Mouse (Mus musculus) CH12.LX (cell line): ENCODE measurements around the gene Cep250. TPM values are rescaled to one million over a fixed set of nuclear protein-coding genes. Genes with fewer than 3 reads are reported as not detected.

Source experiments
- DNase-seq: peaks from one replicate; pipeline ENCODE4 v3.0.0-alpha.2; 2013; ENCODE audit errors: extremely low read depth
- H3K27ac ChIP-seq: 2 replicates; pipeline ENCODE4 v1.5.1; 2012; ENCODE audit warnings: low read depth, mild to moderate bottlenecking, control low read depth, moderate library complexity; ENCODE audit not compliant: insufficient read depth
- H3K27me3 ChIP-seq: replicated peaks from 2 replicates; pipeline ENCODE3; 2012; ENCODE audit warnings: inconsistent platforms
- H3K36me3 ChIP-seq, 2 experiments: replicated peaks in 1 of 2; 2 replicates each; pipeline versions ENCODE3 to v1.6.1; 2012; ENCODE audit warnings: inconsistent platforms in 1 of 2, low read length in 1 of 2, mild to moderate bottlenecking in 1 of 2, mixed read lengths in 1 of 2, moderate library complexity in 1 of 2; ENCODE audit not compliant: control insufficient read depth in 1 of 2, insufficient read depth in 1 of 2
- H3K4me1 ChIP-seq, 2 experiments: 2 replicates each; pipeline ENCODE4 v1.6.1; 2012; ENCODE audit warnings: inconsistent platforms in 1 of 2, moderate library complexity in 1 of 2; ENCODE audit not compliant: insufficient read depth in 2 of 2, control insufficient read depth in 1 of 2
- H3K4me2 ChIP-seq: 2 replicates; pipeline ENCODE4 v1.6.1; 2012; ENCODE audit warnings: low read depth, mild to moderate bottlenecking, control low read depth; ENCODE audit not compliant: poor library complexity, insufficient read depth, severe bottlenecking
- H3K4me3 ChIP-seq, 3 experiments: fragments of 150-350 bp in 1 of 3; sonication (generic) in 1 of 3; replicated peaks in 1 of 3; 2 replicates each; pipeline versions ENCODE3 to v1.5.1; 2011 to 2012; ENCODE audit warnings: low read depth in 2 of 3, low read length in 2 of 3, mild to moderate bottlenecking in 2 of 3, moderate library complexity in 2 of 3, control low read depth in 1 of 3, improper control_type of control experiment in 1 of 3, inconsistent platforms in 1 of 3, mixed read lengths in 1 of 3; ENCODE audit not compliant: poor library complexity in 1 of 3
- H3K79me2 ChIP-seq: replicated peaks from 2 replicates; pipeline ENCODE4 v1.6.1; 2012; ENCODE audit warnings: mild to moderate bottlenecking, moderate library complexity; ENCODE audit not compliant: control insufficient read depth, poor library complexity, insufficient read depth, severe bottlenecking; ENCODE audit errors: extremely low read depth
- H3K9ac ChIP-seq: 2 replicates; pipeline ENCODE4 v1.6.1; 2012; ENCODE audit warnings: low read depth, mild to moderate bottlenecking, control low read depth, moderate library complexity; ENCODE audit not compliant: insufficient read depth
- H3K9me3 ChIP-seq: replicated peaks from 2 replicates; pipeline ENCODE3; 2012; ENCODE audit warnings: low read length, inconsistent platforms, mixed read lengths
- SIN3A ChIP-seq: IDR thresholded peaks from 2 replicates; pipeline ENCODE4 v1.6.1; 2012; ENCODE audit warnings: low read length, improper control_type of control experiment, inconsistent platforms
- ZKSCAN1 ChIP-seq: IDR thresholded peaks from 2 replicates; pipeline ENCODE4 v1.6.1; 2012; ENCODE audit warnings: low read depth, inconsistent platforms, low read length, improper control_type of control experiment, borderline replicate concordance
- dilution Hi-C: fragments of 300-500 bp; cut with MboI; formaldehyde crosslinking; loops from 2 replicates; pipeline ENCODE4 v1.14.3; 2020; ENCODE audit warnings: low sequenced_read_pairs; ENCODE audit not compliant: extremely low pct_unique_long_range_greater_than_20kb, extremely low pct_ligation_motif_present
- in situ Hi-C: fragments of 300-500 bp; cut with MboI; formaldehyde crosslinking; loops from 3 replicates; pipeline ENCODE4 v1.14.3; 2019; ENCODE audit warnings: low sequenced_read_pairs, low pct_ligation_motif_present, low pct_unique_long_range_greater_than_20kb, mixed read lengths
- polyA plus RNA-seq: library from polyadenylated mRNA; unstranded; fragments of >175 nt; gene quantifications from 2 replicates; pipeline ENCODE4 v1.2.1, GENCODE M21; 2012; ENCODE audit warnings: low read depth; ENCODE audit not compliant: insufficient read length
- total RNA-seq, 2 experiments: library from RNA; depleted of rRNA; stranded (reverse); fragments of 300-350 nt in 1 of 2; fragments of >200 nt in 1 of 2; gene quantifications; 2 replicates each; pipeline ENCODE4 v1.2.3; 2012 to 2014

Gene Cep250
- total and polyA plus RNA-seq, 3 experiments = 13.5 to 29.1 (median 25.8) TPM

- peaks cover 93% of the 10 kb centered on the region for H3K27me3 ChIP-seq
- dilution Hi-C loops (no loop called here), in situ Hi-C loops (no loop called here)
- no peak for TF ChIP-seq ZKSCAN1
- TF ChIP-seq SIN3A = no peak
- no peaks in the 10 kb centered on the region for H3K79me2 ChIP-seq
- H3K27ac ChIP-seq = no peak overlapping the region
- no peaks in the 10 kb centered on the region for H3K9me3 ChIP-seq
- peaks cover 10 to 14% of the 10 kb centered on the region in 2 experiments for H3K4me1 ChIP-seq
- H3K9ac ChIP-seq = no peak overlapping the region
- peak overlapping the region; percentile 84 for H3K4me2 ChIP-seq
- H3K36me3 ChIP-seq = no peaks in the 10 kb centered on the region
- DNase-seq = peak; percentile 46
- H3K4me3 ChIP-seq = no peak overlapping the region
Observed at GRCm38 (mm10) chr2:156047929-156048328, 91.7 kb downstream of the Cep250 start.

Other genes starting within 250 kb of the Cep250 start
Only the 20 nearest of the 21 such genes appear.
- 69.3 and 71.8 TPM in 2 replicates for gene Edem2, start 227.0 kb upstream of the Cep250 start, total RNA-seq (2012; rRNA removed)
- gene Edem2, start 227.0 kb upstream of the Cep250 start, total RNA-seq (2014; rRNA removed) = 48.7 and 53.1 TPM in 2 replicates
- 38.5 and 42.5 TPM in 2 replicates for gene Edem2, start 227.0 kb upstream of the Cep250 start, polyA plus RNA-seq
- not detected in 2 replicates for gene Gm17581, start 220.6 kb upstream of the Cep250 start, total RNA-seq (2012; rRNA removed)
- not detected in 2 replicates for gene Gm17581, start 220.6 kb upstream of the Cep250 start, total RNA-seq (2014; rRNA removed)
- gene Gm17581, start 220.6 kb upstream of the Cep250 start, polyA plus RNA-seq = not detected in 2 replicates
- 1.4 and 2.8 TPM in 2 replicates for gene Procr, start 205.3 kb upstream of the Cep250 start, total RNA-seq (2012; rRNA removed)
- not detected in 2 replicates for gene Procr, start 205.3 kb upstream of the Cep250 start, total RNA-seq (2014; rRNA removed)
- gene Procr, start 205.3 kb upstream of the Cep250 start, polyA plus RNA-seq = 0.14 and 0.20 TPM in 2 replicates
- 0.38 and 0.42 TPM in 2 replicates for gene Mmp24, start 181.1 kb upstream of the Cep250 start, total RNA-seq (2012; rRNA removed)
- not detected in 2 replicates for gene Mmp24, start 181.1 kb upstream of the Cep250 start, total RNA-seq (2014; rRNA removed)
- gene Mmp24, start 181.1 kb upstream of the Cep250 start, polyA plus RNA-seq = 0.07 TPM in 1 of 2 replicates, not detected in the other
- 12.4 and 12.7 TPM in 2 replicates for gene BC029722, start 137.0 kb upstream of the Cep250 start, total RNA-seq (2012; rRNA removed)
- gene BC029722, start 137.0 kb upstream of the Cep250 start, total RNA-seq (2014; rRNA removed) = 22.7 and 23.8 TPM in 2 replicates
- 31.8 and 33.8 TPM in 2 replicates for gene BC029722, start 137.0 kb upstream of the Cep250 start, polyA plus RNA-seq
- 289 and 331 TPM in 2 replicates for gene Eif6, start 129.5 kb upstream of the Cep250 start, total RNA-seq (2012; rRNA removed)
- gene Eif6, start 129.5 kb upstream of the Cep250 start, total RNA-seq (2014; rRNA removed) = 211 and 220 TPM in 2 replicates
- 453 and 463 TPM in 2 replicates for gene Eif6, start 129.5 kb upstream of the Cep250 start, polyA plus RNA-seq
- 0.04 and 0.08 TPM in 2 replicates for gene Fam83c, start 121.6 kb upstream of the Cep250 start, total RNA-seq (2012; rRNA removed)
- not detected in 2 replicates for gene Fam83c, start 121.6 kb upstream of the Cep250 start, total RNA-seq (2014; rRNA removed)
- gene Fam83c, start 121.6 kb upstream of the Cep250 start, polyA plus RNA-seq = 0.08 and 0.09 TPM in 2 replicates
- 49.8 and 60.4 TPM in 2 replicates for gene Uqcc1, start 26.1 kb upstream of the Cep250 start, total RNA-seq (2012; rRNA removed)
- 55.2 and 66.8 TPM in 2 replicates for gene Uqcc1, start 26.1 kb upstream of the Cep250 start, total RNA-seq (2014; rRNA removed)
- gene Uqcc1, start 26.1 kb upstream of the Cep250 start, polyA plus RNA-seq = 35.3 and 43.3 TPM in 2 replicates
- not detected in 2 replicates for gene Gm15557, start 15.7 kb upstream of the Cep250 start, total RNA-seq (2012; rRNA removed)
- not detected in 2 replicates for gene Gm15557, start 15.7 kb upstream of the Cep250 start, total RNA-seq (2014; rRNA removed)
- not detected in 2 replicates for gene Gm15557, start 15.7 kb upstream of the Cep250 start, polyA plus RNA-seq
- gene Gdf5, start 11.1 kb upstream of the Cep250 start, total RNA-seq (2012; rRNA removed) = not detected in 2 replicates
- gene Gdf5, start 11.1 kb upstream of the Cep250 start, total RNA-seq (2014; rRNA removed) = not detected in 2 replicates
- not detected in 2 replicates for gene Gdf5, start 11.1 kb upstream of the Cep250 start, polyA plus RNA-seq
- gene 6430550D23Rik, start 51.5 kb downstream of the Cep250 start, total RNA-seq (2012; rRNA removed) = 1.1 and 1.4 TPM in 2 replicates
- gene 6430550D23Rik, start 51.5 kb downstream of the Cep250 start, total RNA-seq (2014; rRNA removed) = 0.78 and 1.1 TPM in 2 replicates
- 0.81 and 1.7 TPM in 2 replicates for gene 6430550D23Rik, start 51.5 kb downstream of the Cep250 start, polyA plus RNA-seq
- 132 and 136 TPM in 2 replicates for gene Ergic3, start 51.6 kb downstream of the Cep250 start, total RNA-seq (2012; rRNA removed)
- 51.6 and 53.0 TPM in 2 replicates for gene Ergic3, start 51.6 kb downstream of the Cep250 start, total RNA-seq (2014; rRNA removed)
- 146 and 163 TPM in 2 replicates for gene Ergic3, start 51.6 kb downstream of the Cep250 start, polyA plus RNA-seq
- not detected in 2 replicates for gene Fer1l4, start 96.5 kb downstream of the Cep250 start, total RNA-seq (2012; rRNA removed)
- not detected in 2 replicates for gene Fer1l4, start 96.5 kb downstream of the Cep250 start, total RNA-seq (2014; rRNA removed)
- gene Fer1l4, start 96.5 kb downstream of the Cep250 start, polyA plus RNA-seq = not detected in 2 replicates
- 3.1 and 3.6 TPM in 2 replicates for gene Spag4, start 108.7 kb downstream of the Cep250 start, total RNA-seq (2012; rRNA removed)
- gene Spag4, start 108.7 kb downstream of the Cep250 start, total RNA-seq (2014; rRNA removed) = 2.2 and 3.0 TPM in 2 replicates
- 2.6 and 2.9 TPM in 2 replicates for gene Spag4, start 108.7 kb downstream of the Cep250 start, polyA plus RNA-seq
- gene Cpne1, start 155.5 kb downstream of the Cep250 start, total RNA-seq (2012; rRNA removed) = 36.8 and 39.8 TPM in 2 replicates
- 34.0 and 36.6 TPM in 2 replicates for gene Cpne1, start 155.5 kb downstream of the Cep250 start, total RNA-seq (2014; rRNA removed)
- gene Cpne1, start 155.5 kb downstream of the Cep250 start, polyA plus RNA-seq = 24.6 and 33.0 TPM in 2 replicates
- 9.6 and 13.2 TPM in 2 replicates for gene Rbm12, start 155.5 kb downstream of the Cep250 start, total RNA-seq (2012; rRNA removed)
- 20.7 and 25.2 TPM in 2 replicates for gene Rbm12, start 155.5 kb downstream of the Cep250 start, total RNA-seq (2014; rRNA removed)
- 33.4 and 36.5 TPM in 2 replicates for gene Rbm12, start 155.5 kb downstream of the Cep250 start, polyA plus RNA-seq
- 14.7 and 18.8 TPM in 2 replicates for gene Gm28036, start 170.6 kb downstream of the Cep250 start, total RNA-seq (2012; rRNA removed)
- gene Gm28036, start 170.6 kb downstream of the Cep250 start, total RNA-seq (2014; rRNA removed) = 10.5 and 17.0 TPM in 2 replicates
- gene Gm28036, start 170.6 kb downstream of the Cep250 start, polyA plus RNA-seq = 15.3 and 18.4 TPM in 2 replicates
- gene Romo1, start 187.6 kb downstream of the Cep250 start, total RNA-seq (2012; rRNA removed) = 292 and 319 TPM in 2 replicates
- 110 and 130 TPM in 2 replicates for gene Romo1, start 187.6 kb downstream of the Cep250 start, total RNA-seq (2014; rRNA removed)
- gene Romo1, start 187.6 kb downstream of the Cep250 start, polyA plus RNA-seq = 255 and 303 TPM in 2 replicates
- 58.6 and 60.6 TPM in 2 replicates for gene Nfs1, start 187.7 kb downstream of the Cep250 start, total RNA-seq (2012; rRNA removed)
- gene Nfs1, start 187.7 kb downstream of the Cep250 start, total RNA-seq (2014; rRNA removed) = 68.8 and 72.1 TPM in 2 replicates
- 49.2 and 51.3 TPM in 2 replicates for gene Nfs1, start 187.7 kb downstream of the Cep250 start, polyA plus RNA-seq
- 212 and 232 TPM in 2 replicates for gene Rbm39, start 223.8 kb downstream of the Cep250 start, total RNA-seq (2012; rRNA removed)
- gene Rbm39, start 223.8 kb downstream of the Cep250 start, total RNA-seq (2014; rRNA removed) = 417 and 491 TPM in 2 replicates
- 376 and 400 TPM in 2 replicates for gene Rbm39, start 223.8 kb downstream of the Cep250 start, polyA plus RNA-seq